Mouse (Mus musculus) forebrain, embryonic 10.5 days (tissue): ENCODE results near the gene Hcn1. TPM values are rescaled to one million over a fixed set of nuclear protein-coding genes. Genes with fewer than 3 reads are reported as not detected.

Experiments used
- DNase-seq: peaks from one replicate; pipeline ENCODE4 v3.0.0-alpha.2; 2017; ENCODE audit warnings: low spot score; ENCODE audit errors: extremely low spot score
- H3K27ac ChIP-seq: fragments of 300-500 bp; sonication (generic); 2 replicates; pipeline ENCODE4 v1.5.1; 2016; ENCODE audit warnings: mild to moderate bottlenecking
- H3K27me3 ChIP-seq: fragments of 300-500 bp; sonication (generic); 2 replicates; pipeline ENCODE4 v1.6.1; 2016; ENCODE audit warnings: mild to moderate bottlenecking; ENCODE audit not compliant: poor library complexity, severe bottlenecking
- H3K36me3 ChIP-seq: fragments of 300-500 bp; sonication (generic); replicated peaks from 2 replicates; pipeline ENCODE4 v1.6.1; 2016; ENCODE audit warnings: mild to moderate bottlenecking, moderate library complexity
- H3K4me1 ChIP-seq: fragments of 300-500 bp; sonication (generic); 2 replicates; pipeline ENCODE4 v1.6.1; 2016
- H3K4me3 ChIP-seq: fragments of 300-500 bp; sonication (generic); 2 replicates; pipeline ENCODE4 v1.5.1; 2016; ENCODE audit warnings: mild to moderate bottlenecking, moderate library complexity
- H3K9me3 ChIP-seq: fragments of 300-500 bp; sonication (generic); 2 replicates; pipeline ENCODE4 v1.6.1; 2016; ENCODE audit warnings: mild to moderate bottlenecking, moderate library complexity
- WGBS: fragments of 180-500 bp; shearing (Covaris S2); methylation state at CpG from one replicate; pipeline ENCODE4 v1.1.7; 2016; 5-methylcytosine and 5-hydroxymethylcytosine counted together
- polyA plus RNA-seq: library from polyadenylated mRNA; unstranded; fragments of >200 nt; fragmentation: Nextera tagmentation; extraction: Ambion mirVana; gene quantifications from 2 replicates; pipeline ENCODE4 v1.2.1, GENCODE M21; 2016

Hcn1 gene
- polyA plus RNA-seq, 1 experiment from 2014 or later: 0.02 TPM

DNA sequence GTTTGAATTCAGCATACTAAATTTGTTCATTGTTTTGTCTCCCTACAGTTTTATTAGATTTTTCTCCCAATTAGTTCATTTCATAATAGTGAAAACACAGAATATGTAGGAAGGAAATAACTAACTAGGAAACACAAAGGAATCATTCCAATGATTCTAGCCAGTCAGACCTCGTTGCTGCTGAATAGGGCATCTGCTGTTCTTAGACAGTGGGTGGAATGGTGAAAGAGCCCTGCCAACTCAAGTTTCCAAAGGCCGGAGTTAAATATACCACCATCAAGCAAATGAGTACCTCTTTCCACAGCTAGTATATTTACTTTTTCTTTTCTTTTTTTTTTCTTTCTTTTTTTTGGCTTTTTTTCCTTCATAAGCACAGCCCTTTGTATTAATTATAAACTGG is 55.4 kb downstream of the Hcn1 start:
- 58% methylated on average over 2 of the region's 2 CpGs for WGBS

DNA sequence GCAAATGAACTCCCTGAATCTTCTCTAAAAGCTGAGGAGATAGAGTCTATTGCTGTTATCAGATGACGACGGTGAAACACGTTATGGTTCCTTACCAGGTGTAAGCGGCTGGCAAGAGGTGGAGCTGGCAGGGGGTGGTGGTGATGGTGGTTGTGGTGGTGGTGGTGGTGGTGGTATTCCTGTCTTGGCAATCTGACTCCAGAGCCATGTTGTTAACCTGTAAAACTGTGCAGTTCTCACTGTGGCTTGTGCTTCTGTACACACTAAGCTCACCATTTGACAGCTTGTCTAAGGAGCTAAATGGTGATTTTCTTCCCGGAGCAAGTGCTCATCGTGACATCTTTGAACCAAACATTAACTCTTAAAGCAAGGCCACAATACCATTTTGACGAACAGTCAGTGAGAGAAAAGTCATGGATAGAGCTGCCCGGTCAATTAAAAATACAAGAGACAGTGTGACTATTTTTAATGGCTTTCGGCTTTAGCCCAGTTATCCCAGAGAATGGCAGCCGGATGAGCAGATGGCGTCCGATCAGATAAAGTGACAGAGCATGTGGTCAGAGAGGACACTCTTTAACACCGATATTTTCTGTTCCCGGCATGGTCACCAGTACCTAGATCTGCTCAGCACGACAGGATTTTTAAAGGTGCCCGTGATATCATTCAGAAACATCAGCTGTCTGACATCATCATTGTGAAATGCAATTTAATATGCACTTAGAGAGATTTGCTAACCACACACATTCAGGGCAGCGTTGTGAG is 56.5 kb downstream of the Hcn1 start:
- 92% methylated on average over 17 of the region's 17 CpGs for WGBS
- Histone ChIP-seq H3K4me1 (no peaks in the 10 kb centered on the region), H3K36me3 (no peaks in the 10 kb centered on the region), H3K4me3 (no peak overlapping the region), H3K27me3 (no peaks in the 10 kb centered on the region), H3K9me3 (no peaks in the 10 kb centered on the region), H3K27ac (no peak overlapping the region)
- no peak for DNase-seq

More for the DNA sequence above, 55.4 kb downstream of the Hcn1 start:
- Histone ChIP-seq H3K27ac (no peak overlapping the region), H3K36me3 (no peaks in the 10 kb centered on the region), H3K9me3 (no peaks in the 10 kb centered on the region), H3K27me3 (no peaks in the 10 kb centered on the region), H3K4me3 (no peak overlapping the region), H3K4me1 (no peaks in the 10 kb centered on the region)
- no peak for DNase-seq

DNA sequence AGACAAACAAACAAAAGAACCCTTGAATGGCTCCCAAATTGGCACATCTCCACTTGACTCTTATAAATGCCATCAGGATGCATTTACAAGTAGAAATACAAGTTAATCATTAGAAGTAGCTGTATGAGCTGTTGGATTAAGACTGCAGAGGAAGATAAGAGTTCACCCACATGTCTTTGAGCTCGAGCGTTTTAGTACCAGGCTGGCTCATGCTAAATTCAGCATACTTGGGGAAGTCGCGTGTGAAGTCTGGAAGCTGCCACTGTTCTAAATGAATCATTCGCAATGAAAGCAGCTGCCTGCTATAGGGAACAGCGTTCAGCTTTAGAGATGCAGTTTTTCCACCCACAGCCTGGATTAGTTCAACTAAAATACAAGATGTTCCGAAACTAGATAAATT is 57.4 kb downstream of the Hcn1 start:
- H3K27me3 ChIP-seq: no peaks in the 10 kb centered on the region
- no peaks in the 10 kb centered on the region for H3K36me3 ChIP-seq
- H3K9me3 ChIP-seq: no peaks in the 10 kb centered on the region
- no peak overlapping the region for H3K4me3 ChIP-seq
- 85% methylated on average over 7 of the region's 7 CpGs for WGBS
- H3K27ac ChIP-seq: no peak overlapping the region
- no peak for DNase-seq
- no peaks in the 10 kb centered on the region for H3K4me1 ChIP-seq

DNA sequence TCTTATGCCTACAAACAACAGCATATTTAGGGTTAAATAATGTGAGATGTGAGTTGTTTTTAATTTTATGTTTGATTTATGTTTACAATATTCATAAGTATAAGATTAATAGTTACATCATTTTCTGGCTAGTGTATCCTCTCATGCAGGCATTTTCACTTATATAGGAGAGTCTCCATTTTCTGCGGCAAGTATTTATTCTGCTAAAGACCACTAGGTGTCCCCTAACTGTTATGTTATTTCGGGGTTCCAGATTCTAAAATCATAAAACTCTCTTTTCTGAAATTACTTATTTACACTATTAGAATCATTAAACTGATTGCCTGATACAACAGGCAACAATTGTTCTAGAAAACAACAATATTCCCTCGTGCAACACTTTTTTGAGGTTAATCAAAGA is 60.5 kb downstream of the Hcn1 start:
- no peak overlapping the region for H3K4me3 ChIP-seq
- no peak for DNase-seq
- no peak overlapping the region for H3K27ac ChIP-seq
- no peaks in the 10 kb centered on the region for H3K36me3 ChIP-seq
- H3K27me3 ChIP-seq: no peaks in the 10 kb centered on the region
- H3K9me3 ChIP-seq: no peaks in the 10 kb centered on the region
- no peaks in the 10 kb centered on the region for H3K4me1 ChIP-seq
- 79% methylated on average over 3 of the region's 3 CpGs for WGBS

DNA sequence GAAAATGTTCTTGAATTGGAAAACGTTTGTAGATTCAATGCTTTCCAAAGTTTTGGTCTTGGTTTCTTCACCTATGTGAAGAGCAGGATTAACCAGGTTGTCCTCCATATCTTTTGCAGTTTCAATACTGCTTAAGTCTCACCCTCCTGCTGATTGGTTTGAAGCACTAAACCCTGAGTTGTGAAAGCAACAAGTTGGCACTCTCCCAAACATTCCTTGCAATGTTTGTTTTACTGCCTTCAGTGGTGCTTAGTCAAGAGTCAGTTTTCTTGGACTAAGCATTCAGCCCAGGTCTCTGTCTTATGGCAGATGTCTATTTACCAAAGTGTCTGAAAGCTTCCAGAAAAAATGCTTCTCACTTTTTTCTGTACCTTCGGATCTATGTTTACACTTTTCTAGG is 67.2 kb downstream of the Hcn1 start:
- WGBS: 72% methylated on average over 2 of the region's 2 CpGs
- H3K9me3 ChIP-seq: no peaks in the 10 kb centered on the region

DNA sequence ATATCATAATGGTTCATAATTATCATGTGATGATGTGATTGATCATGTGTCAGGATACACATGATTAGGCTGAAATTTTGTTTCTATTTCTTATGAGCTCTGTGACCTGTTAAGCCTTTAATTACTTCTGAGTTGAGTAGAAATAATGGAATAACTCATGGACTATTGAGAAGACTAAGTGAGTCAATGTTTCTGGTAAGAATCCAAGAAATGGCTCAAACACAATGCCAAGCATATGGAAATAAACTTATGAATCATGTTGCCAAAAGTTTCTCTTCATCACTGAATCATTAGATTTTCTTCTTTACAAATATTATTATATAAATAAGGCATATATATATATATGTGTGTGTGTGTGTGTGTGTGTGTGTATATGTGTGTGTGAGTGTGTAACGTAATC is 69.7 kb downstream of the Hcn1 start:
- Histone ChIP-seq H3K36me3 (no peaks in the 10 kb centered on the region), H3K27me3 (no peaks in the 10 kb centered on the region), H3K4me1 (no peaks in the 10 kb centered on the region), H3K4me3 (no peak overlapping the region), H3K27ac (no peak overlapping the region), H3K9me3 (no peaks in the 10 kb centered on the region)
- 93% methylated on average over 1 of the region's 1 CpGs for WGBS
- no peak for DNase-seq

More for the DNA sequence above, 67.2 kb downstream of the Hcn1 start:
- H3K4me3 ChIP-seq: no peak overlapping the region
- DNase-seq: no peak
- no peaks in the 10 kb centered on the region for H3K27me3 ChIP-seq
- no peak overlapping the region for H3K27ac ChIP-seq
- H3K36me3 ChIP-seq: no peaks in the 10 kb centered on the region
- no peaks in the 10 kb centered on the region for H3K4me1 ChIP-seq

DNA sequence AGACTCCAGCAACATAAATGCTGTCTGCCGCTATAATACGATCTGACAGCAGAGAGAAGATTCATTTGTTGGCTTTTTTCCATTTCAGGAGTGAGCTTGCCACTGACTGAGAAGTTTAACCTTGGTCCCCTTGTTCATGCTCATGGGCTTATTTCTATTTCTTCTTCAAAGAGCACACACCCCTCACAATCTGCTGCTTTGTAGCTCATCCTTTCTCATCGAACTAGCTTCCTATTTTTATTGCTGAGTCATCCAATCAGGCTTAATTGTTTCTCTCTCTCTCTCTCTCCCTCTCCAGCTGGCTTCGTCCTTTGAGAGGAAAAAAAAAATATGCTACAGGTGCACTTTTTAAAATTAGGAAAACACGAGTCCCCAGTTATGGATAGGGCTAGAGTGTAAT is 74.3 kb downstream of the Hcn1 start:
- Histone ChIP-seq H3K27me3 (no peaks in the 10 kb centered on the region), H3K36me3 (no peaks in the 10 kb centered on the region), H3K27ac (no peak overlapping the region), H3K4me3 (no peak overlapping the region), H3K9me3 (no peaks in the 10 kb centered on the region), H3K4me1 (no peaks in the 10 kb centered on the region)
- no peak for DNase-seq
- 86% methylated on average over 5 of the region's 5 CpGs for WGBS

DNA sequence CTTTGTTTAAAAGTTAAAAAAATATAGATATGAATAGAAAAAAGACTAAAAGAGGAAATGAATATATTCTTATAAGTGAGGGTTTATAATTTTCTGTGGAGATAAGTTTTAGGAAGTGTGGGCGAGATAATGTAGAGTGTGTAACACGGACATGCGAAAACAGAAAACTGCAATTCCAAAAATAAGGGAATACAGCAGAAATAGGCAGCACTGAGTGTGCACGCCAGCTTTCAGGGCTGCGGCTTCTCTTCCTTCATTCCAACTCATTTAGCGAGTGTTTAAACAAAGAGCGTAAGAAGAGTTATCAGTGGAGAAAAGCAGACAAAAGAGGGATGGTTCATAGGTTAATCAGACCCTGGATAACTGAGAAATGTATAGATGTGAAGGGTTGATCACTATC is 85.5 kb downstream of the Hcn1 start:
- Histone ChIP-seq H3K27ac (no peak overlapping the region), H3K27me3 (no peaks in the 10 kb centered on the region), H3K9me3 (no peaks in the 10 kb centered on the region), H3K36me3 (no peaks in the 10 kb centered on the region), H3K4me3 (no peak overlapping the region), H3K4me1 (no peaks in the 10 kb centered on the region)
- no peak for DNase-seq
- 93% methylated on average over 7 of the region's 7 CpGs for WGBS

DNA sequence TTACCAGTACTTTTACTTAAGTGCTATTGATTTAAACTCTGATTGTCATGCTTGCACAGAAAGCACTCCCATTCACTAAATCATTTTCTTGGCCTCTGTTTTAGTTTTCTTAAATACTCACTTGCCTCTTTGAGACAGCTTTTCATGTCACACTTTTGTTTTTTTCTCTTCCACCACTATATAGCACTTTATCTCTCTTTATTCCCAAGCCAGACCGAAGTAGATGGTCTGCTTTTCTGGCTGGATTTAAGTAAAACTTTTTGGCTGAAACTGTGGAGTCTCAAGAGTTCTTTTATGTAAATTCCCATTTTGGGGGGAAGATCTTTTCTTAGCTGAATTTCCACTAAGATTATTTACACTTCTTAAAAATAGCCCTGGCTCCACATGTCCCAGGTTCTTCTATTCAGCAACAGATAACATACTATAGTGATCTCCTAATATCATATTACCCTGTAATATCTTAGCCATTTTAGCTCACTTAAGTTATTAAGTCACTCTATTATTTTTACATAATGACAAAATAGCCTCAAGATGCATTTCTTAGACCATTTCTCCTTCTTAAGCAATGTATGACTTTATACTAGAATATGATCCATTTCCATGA is 92.7 kb downstream of the Hcn1 start:
- WGBS: 78% methylated on average over 1 of the region's 1 CpGs
- H3K9me3 ChIP-seq: no peaks in the 10 kb centered on the region
- no peak for DNase-seq

DNA sequence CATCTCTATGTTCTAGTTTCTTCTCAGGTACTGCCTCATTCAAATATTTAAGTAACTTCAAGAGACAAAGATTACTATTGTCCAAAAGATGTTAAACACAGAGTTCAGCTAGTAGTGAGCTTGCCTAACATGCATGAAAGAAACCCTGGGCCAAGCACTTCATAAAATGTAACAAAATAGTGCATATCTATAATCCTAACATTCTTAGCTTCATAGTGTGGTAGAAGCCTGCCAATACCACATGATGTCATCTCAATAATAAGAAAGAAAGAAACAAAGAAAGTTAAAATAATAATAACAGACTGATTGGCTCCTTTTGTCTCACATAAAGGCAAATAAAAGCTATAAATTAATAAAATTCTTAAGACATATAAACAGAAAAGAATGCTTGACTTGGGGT is 103.5 kb downstream of the Hcn1 start:
- H3K27ac ChIP-seq: no peak overlapping the region
- no peaks in the 10 kb centered on the region for H3K9me3 ChIP-seq
- H3K4me3 ChIP-seq: no peak overlapping the region
- no peaks in the 10 kb centered on the region for H3K36me3 ChIP-seq
- no peaks in the 10 kb centered on the region for H3K27me3 ChIP-seq
- no peaks in the 10 kb centered on the region for H3K4me1 ChIP-seq
- DNase-seq: no peak

More for the DNA sequence above, 92.7 kb downstream of the Hcn1 start:
- no peaks in the 10 kb centered on the region for H3K36me3 ChIP-seq
- H3K27me3 ChIP-seq: no peaks in the 10 kb centered on the region
- no peak overlapping the region for H3K27ac ChIP-seq
- H3K4me3 ChIP-seq: no peak overlapping the region
- no peaks in the 10 kb centered on the region for H3K4me1 ChIP-seq

DNA sequence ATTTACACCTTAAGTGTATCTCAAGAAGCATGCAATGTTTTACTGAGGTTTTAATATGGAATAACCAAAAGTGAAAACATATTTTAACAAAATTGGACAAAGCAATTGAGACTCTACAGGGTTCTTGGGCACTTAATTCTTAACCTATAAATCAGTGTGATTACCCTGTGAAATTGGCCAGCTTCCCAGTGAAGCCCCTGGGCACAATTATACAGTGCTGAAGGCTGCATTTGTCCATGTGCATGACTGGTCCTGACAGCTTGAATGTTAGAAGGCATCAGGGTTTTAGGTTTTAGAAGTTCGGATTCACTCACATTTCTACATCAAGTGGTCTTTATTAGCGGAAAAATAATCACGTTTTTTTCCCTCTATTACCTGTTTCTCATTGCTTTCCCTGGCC is 103.9 kb downstream of the Hcn1 start:
- Histone ChIP-seq H3K4me3 (no peak overlapping the region), H3K4me1 (no peaks in the 10 kb centered on the region), H3K27ac (no peak overlapping the region), H3K27me3 (no peaks in the 10 kb centered on the region), H3K9me3 (no peaks in the 10 kb centered on the region), H3K36me3 (no peaks in the 10 kb centered on the region)
- DNase-seq: no peak
- 87% methylated on average over 3 of the region's 3 CpGs for WGBS

DNA sequence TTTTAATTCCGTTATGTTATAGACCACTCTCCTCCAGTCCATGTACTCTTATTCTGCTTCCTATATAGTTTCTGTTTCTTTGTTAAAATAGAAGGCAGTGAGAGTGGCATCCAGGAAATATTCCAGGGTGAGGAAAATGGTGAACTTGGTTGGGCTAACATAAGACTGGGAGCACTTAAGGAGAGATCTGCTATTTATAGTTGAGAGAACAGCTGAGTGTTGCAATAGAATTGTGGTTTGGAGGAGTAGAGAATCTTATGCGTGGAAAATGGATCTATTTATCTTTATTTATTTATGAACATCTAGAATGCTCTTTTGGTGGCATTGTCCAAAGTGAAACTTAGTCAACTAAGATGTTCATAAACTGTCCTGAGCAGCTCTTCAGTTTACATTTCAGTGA is 104.4 kb downstream of the Hcn1 start:
- Histone ChIP-seq H3K4me1 (no peaks in the 10 kb centered on the region), H3K27ac (no peak overlapping the region), H3K4me3 (no peak overlapping the region), H3K27me3 (no peaks in the 10 kb centered on the region), H3K9me3 (no peaks in the 10 kb centered on the region), H3K36me3 (no peaks in the 10 kb centered on the region)
- 86% methylated on average over 2 of the region's 2 CpGs for WGBS
- no peak for DNase-seq

DNA sequence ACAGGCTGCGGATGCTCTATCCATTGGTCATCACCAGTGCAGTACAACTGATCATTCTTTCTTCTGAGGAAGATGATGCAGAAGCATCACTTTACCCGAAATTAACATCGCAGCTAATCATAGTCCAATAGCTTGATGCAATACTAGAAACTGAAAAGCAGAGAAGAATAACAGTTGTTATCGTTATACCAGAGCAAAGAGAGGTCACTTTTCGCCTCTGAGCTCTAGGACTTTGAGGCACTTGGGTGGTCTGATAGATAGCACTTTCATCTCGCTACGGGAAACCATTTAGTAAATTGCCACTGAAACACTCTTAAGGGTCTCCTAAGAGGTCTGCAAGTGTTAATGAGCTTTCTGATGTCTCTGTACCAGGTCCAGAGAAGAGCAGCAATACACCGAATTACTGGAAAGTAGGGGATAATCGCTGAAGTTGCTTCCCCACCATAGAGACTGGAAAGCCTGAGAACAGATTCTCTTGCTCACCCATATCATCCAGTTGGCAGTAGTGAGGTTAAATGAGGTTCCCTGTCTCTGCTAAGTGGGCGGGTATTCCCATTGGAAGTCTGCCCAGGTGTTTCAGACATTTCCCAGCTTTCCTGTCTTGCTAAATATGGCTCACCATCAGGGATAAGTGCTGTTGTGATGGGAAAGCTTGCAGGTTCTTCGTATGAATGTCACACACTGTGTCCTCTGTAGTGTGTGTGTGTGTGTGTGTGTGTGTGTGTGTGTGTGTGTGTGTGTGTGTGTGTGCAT is 105.0 kb downstream of the Hcn1 start:
- WGBS: 90% methylated on average over 11 of the region's 11 CpGs
- no peak for DNase-seq
- Histone ChIP-seq H3K27me3 (no peaks in the 10 kb centered on the region), H3K36me3 (no peaks in the 10 kb centered on the region), H3K9me3 (no peaks in the 10 kb centered on the region), H3K27ac (no peak overlapping the region), H3K4me1 (no peaks in the 10 kb centered on the region), H3K4me3 (no peak overlapping the region)
